Mouse (Mus musculus): Measurements from ENCODE around the gene Ptger1. TPM values are rescaled to one million over a fixed set of nuclear protein-coding genes. Genes with fewer than 3 reads are reported as not detected.

Ptger1 gene
- polyA plus RNA-seq, 1 experiment from 2014 or later: 0.36 TPM

DNA sequence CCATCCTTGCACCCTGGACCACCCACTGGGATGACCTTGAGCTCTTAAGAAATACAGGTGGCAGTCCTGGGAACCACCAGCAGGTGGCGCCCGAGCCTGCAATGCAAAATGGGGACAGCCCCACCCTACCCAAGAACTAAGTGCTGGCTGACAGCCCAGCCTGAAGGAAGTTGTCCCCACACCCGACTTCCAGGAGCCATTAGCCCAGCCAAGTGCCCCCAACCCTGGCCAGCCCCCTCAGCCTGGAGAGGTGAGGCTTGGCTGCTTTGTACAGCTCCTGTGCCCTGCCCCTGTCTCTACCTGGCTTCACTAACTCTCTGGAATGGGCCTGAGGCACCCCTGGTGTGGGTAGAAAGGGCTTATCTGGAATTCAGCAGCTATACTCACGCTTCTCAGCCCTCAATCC is 4.1 kb upstream of the Ptger1 start:
- peak overlapping the region; percentile 57 for H3K27ac ChIP-seq (replicated peaks)
- H3K36me3 ChIP-seq (replicated peaks): peaks cover 38% of the 10 kb centered on the region
- no peaks in the 10 kb centered on the region for H3K9me3 ChIP-seq
- peaks cover 13% of the 10 kb centered on the region for H3K27me3 ChIP-seq (replicated peaks; ENCODE audit: low read depth, poor library complexity, severe bottlenecking)
- peak; percentile 89 for DNase-seq (ENCODE audit: low spot score)
- 9% methylated on average over 4 of the region's 4 CpGs for WGBS
- H3K4me1 ChIP-seq: peaks cover 68% of the 10 kb centered on the region
- peak overlapping the region; percentile 17; the same call in 1 of the 2 replicates for H3K4me3 ChIP-seq

DNA sequence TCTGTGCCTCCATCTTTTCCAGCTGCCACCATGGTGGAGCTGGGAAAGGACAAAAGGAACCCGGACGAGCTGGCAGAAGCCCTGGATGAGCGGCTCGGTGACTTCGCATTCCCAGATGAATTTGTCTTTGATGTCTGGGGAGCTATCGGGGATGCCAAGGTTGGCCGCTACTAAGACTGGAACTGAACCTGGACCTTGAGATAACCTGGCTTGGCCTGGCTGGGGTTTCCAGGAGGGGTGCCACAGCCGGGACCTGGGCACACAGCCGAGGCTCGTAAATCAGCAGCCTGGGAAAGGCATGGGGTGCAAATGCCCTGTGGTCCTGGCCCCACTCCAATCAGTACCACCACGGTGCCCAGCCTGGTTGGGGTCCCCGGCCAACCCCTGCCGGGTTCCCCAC is 2.4 kb upstream of the Ptger1 start:
- 89% methylated on average over 13 of the region's 13 CpGs for WGBS
- no peak overlapping the region for H3K4me3 ChIP-seq
- peaks cover 83% of the 10 kb centered on the region for H3K4me1 ChIP-seq
- DNase-seq (ENCODE audit: low spot score): no peak
- H3K36me3 ChIP-seq (replicated peaks): peaks cover 24% of the 10 kb centered on the region
- H3K27ac ChIP-seq (replicated peaks): no peak overlapping the region
- no peaks in the 10 kb centered on the region for H3K9me3 ChIP-seq
- peaks cover 25% of the 10 kb centered on the region for H3K27me3 ChIP-seq (replicated peaks; ENCODE audit: low read depth, poor library complexity, severe bottlenecking)

GRCm38 (mm10) chr8:83664931-83665625 is 1.4 kb upstream of the Ptger1 start:
- Histone ChIP-seq H3K4me3 (no peak overlapping the region), H3K27me3 (replicated peaks; ENCODE audit: low read depth, poor library complexity, severe bottlenecking) (peaks cover 30% of the 10 kb centered on the region), H3K9me3 (no peaks in the 10 kb centered on the region), H3K36me3 (replicated peaks) (peaks cover 31% of the 10 kb centered on the region), H3K27ac (replicated peaks) (peak overlapping the region; percentile 70; the same call in 1 of the 2 replicates), H3K4me1 (peaks cover 82% of the 10 kb centered on the region)
- peak; percentile 55 for DNase-seq (ENCODE audit: low spot score)
- WGBS: 32% methylated on average over 2 of the region's 2 CpGs

GRCm38 (mm10) chr8:83666866-83667234 is 372 bp downstream of the Ptger1 start:
- peaks cover 64% of the 10 kb centered on the region for H3K4me1 ChIP-seq
- H3K9me3 ChIP-seq: no peaks in the 10 kb centered on the region
- H3K27ac ChIP-seq (replicated peaks): peak overlapping the region; percentile 45; the same call in 1 of the 2 replicates
- DNase-seq (ENCODE audit: low spot score): no peak
- no peak overlapping the region for H3K4me3 ChIP-seq
- whole genome bisulfite sequencing: 87% methylated on average over 3 of the region's 3 CpGs
- peaks cover 49% of the 10 kb centered on the region for H3K36me3 ChIP-seq (replicated peaks)
- peaks cover 30% of the 10 kb centered on the region for H3K27me3 ChIP-seq (replicated peaks; ENCODE audit: low read depth, poor library complexity, severe bottlenecking)

DNA sequence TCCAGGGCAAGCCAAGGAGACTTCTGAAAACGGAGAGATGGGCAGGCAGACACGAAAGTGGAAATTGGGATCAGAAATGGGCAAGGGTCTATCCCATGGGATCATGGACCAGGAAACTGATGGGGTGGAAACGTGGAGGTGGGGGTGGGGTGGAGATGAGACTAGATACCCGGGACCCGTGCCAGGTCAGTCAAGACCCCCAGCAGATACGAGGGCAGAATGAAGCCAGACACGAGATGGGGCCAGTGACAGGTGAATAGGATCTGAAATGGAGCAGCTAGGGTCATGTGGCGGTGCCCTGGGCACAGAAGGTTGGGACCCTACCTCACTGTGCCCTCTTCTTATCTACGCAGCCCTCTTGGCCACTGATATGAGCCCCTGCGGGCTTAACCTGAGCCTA is 1.0 kb downstream of the Ptger1 start:
- Histone ChIP-seq H3K9me3 (no peaks in the 10 kb centered on the region), H3K4me3 (peak overlapping the region; percentile 55), H3K36me3 (replicated peaks) (peaks cover 51% of the 10 kb centered on the region), H3K4me1 (peaks cover 58% of the 10 kb centered on the region), H3K27ac (replicated peaks) (no peak overlapping the region; the same call in 1 of the 2 replicates), H3K27me3 (replicated peaks; ENCODE audit: low read depth, poor library complexity, severe bottlenecking) (peaks cover 30% of the 10 kb centered on the region)
- 81% methylated on average over 10 of the region's 10 CpGs for WGBS
- DNase-seq (ENCODE audit: low spot score): no peak

DNA sequence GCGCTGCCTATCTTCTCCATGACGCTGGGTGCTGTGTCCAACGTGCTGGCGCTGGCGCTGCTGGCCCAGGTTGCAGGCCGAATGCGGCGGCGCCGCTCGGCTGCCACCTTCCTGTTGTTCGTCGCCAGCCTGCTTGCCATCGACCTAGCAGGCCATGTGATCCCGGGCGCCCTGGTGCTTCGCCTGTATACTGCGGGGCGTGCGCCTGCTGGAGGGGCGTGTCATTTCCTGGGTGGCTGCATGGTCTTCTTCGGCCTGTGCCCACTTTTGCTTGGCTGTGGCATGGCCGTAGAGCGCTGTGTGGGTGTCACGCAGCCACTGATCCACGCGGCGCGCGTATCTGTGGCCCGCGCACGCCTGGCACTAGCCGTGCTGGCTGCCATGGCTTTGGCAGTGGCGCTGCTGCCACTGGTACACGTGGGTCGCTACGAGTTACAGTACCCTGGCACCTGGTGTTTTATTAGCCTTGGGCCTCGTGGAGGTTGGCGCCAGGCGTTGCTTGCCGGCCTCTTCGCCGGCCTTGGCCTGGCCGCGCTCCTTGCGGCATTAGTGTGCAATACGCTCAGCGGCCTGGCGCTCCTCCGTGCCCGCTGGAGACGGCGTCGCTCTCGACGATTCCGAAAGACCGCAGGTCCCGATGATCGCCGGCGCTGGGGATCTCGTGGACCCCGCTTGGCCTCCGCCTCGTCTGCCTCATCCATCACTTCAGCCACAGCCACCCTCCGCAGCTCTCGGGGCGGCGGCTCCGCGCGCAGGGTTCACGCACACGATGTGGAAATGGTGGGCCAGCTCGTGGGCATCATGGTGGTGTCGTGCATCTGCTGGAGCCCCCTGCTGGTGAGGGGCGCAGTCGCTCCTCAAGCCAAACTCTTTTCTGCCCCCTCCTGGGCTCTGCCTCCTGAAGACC is 1.8 kb downstream of the Ptger1 start:
- Histone ChIP-seq H3K27ac (replicated peaks) (peak overlapping the region; percentile 77), H3K4me1 (peaks cover 52% of the 10 kb centered on the region)
- 22% methylated on average over 80 of the region's 80 CpGs for WGBS

DNA sequence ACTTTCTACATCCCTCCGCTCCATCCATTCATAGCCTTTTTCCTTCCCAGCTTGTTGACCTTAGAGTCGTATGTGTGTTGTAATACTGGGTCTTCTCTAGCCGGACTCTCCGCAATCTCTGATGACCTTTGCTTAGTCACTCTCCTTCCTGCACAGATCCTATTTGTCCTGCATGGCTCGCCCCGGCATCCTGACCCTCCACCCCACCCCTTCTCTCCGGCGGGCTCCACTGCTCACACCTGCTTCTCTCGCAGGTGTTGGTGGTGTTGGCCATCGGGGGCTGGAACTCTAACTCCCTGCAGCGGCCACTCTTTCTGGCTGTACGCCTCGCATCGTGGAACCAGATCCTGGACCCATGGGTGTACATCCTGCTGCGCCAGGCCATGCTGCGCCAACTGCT is 2.5 kb downstream of the Ptger1 start:
- WGBS: 78% methylated on average over 16 of the region's 16 CpGs
- Histone ChIP-seq H3K4me3 (peak overlapping the region; percentile 55; the same call in 1 of the 2 replicates), H3K27ac (replicated peaks) (peak overlapping the region; percentile 16; the same call in 1 of the 2 replicates), H3K27me3 (replicated peaks; ENCODE audit: low read depth, poor library complexity, severe bottlenecking) (peaks cover 30% of the 10 kb centered on the region), H3K36me3 (replicated peaks) (peaks cover 54% of the 10 kb centered on the region), H3K4me1 (peaks cover 50% of the 10 kb centered on the region), H3K9me3 (no peaks in the 10 kb centered on the region)
- DNase-seq (ENCODE audit: low spot score): no peak

More for the DNA sequence above, 1.8 kb downstream of the Ptger1 start:
- Histone ChIP-seq H3K27me3 (replicated peaks; ENCODE audit: low read depth, poor library complexity, severe bottlenecking) (peaks cover 30% of the 10 kb centered on the region), H3K36me3 (replicated peaks) (peaks cover 53% of the 10 kb centered on the region), H3K4me3 (peak overlapping the region; percentile 55), H3K9me3 (no peaks in the 10 kb centered on the region)
- peak; percentile 89 for DNase-seq (ENCODE audit: low spot score)

GRCm38 (mm10) chr8:83672936-83673335 is 6.5 kb downstream of the Ptger1 start:
- DNase-seq (ENCODE audit: low spot score): no peak
- WGBS: 59% methylated on average over 5 of the region's 5 CpGs
- Histone ChIP-seq H3K9me3 (no peaks in the 10 kb centered on the region), H3K4me1 (peaks cover 22% of the 10 kb centered on the region), H3K27ac (replicated peaks) (no peak overlapping the region), H3K4me3 (no peak overlapping the region), H3K36me3 (replicated peaks) (peaks cover 85% of the 10 kb centered on the region), H3K27me3 (replicated peaks; ENCODE audit: low read depth, poor library complexity, severe bottlenecking) (peaks cover 12% of the 10 kb centered on the region)

DNA sequence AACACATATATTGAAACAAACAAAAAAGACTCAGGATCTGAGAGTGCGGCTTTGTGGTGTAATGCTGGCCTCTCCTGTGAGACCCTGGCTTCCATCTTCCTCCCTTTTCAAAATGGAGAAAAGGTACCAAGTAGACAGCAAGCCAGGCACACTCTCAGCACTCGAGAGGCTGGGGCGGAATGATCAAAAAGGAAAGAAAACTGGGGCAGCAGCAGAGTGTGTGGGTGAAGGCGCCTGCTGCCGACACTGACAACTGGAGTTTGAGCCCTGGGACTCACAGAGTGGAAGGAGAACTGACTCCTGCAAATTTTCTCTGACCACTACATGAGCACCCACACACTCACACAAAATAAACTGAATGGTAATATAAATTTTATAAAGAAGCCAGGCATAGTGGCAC is 8.0 kb downstream of the Ptger1 start:
- H3K36me3 ChIP-seq (replicated peaks): peaks cover 97% of the 10 kb centered on the region
- H3K27ac ChIP-seq (replicated peaks): no peak overlapping the region
- H3K27me3 ChIP-seq (replicated peaks; ENCODE audit: low read depth, poor library complexity, severe bottlenecking): 0 out of 2 replicates have a peak, but pooled peaks cover 1% of the 10 kb centered on the region
- 83% methylated on average over 5 of the region's 5 CpGs for WGBS
- DNase-seq (ENCODE audit: low spot score): no peak
- H3K4me3 ChIP-seq: no peak overlapping the region
- H3K4me1 ChIP-seq: peaks cover 9% of the 10 kb centered on the region; the same call in 1 of the 2 replicates
- no peaks in the 10 kb centered on the region for H3K9me3 ChIP-seq

DNA sequence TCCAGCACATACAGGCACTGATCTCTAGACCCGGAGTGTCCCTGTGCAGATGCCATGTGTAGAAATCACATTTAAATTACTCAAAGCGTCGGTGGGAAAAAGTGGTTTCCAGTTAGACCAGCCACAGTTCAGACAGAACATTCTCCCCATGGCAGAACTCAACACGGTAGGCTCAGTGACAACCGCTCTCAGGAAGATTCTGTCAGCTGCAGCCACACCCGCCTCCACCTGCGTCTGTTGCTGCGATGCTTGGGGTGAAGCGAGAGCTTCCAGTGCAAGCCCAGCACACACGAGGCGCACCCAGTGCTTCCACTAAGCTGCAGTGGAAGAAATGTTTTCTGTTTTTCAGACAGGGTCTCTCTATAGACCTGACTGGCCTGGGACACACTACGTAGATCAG is 13.4 kb downstream of the Ptger1 start:
- Histone ChIP-seq H3K27ac (replicated peaks) (no peak overlapping the region), H3K4me1 (peaks cover 28% of the 10 kb centered on the region), H3K36me3 (replicated peaks) (peaks cover 95% of the 10 kb centered on the region), H3K4me3 (no peak overlapping the region), H3K9me3 (no peaks in the 10 kb centered on the region), H3K27me3 (replicated peaks; ENCODE audit: low read depth, poor library complexity, severe bottlenecking) (no peaks in the 10 kb centered on the region)
- 92% methylated on average over 12 of the region's 12 CpGs for WGBS
- no peak for DNase-seq (ENCODE audit: low spot score)

DNA sequence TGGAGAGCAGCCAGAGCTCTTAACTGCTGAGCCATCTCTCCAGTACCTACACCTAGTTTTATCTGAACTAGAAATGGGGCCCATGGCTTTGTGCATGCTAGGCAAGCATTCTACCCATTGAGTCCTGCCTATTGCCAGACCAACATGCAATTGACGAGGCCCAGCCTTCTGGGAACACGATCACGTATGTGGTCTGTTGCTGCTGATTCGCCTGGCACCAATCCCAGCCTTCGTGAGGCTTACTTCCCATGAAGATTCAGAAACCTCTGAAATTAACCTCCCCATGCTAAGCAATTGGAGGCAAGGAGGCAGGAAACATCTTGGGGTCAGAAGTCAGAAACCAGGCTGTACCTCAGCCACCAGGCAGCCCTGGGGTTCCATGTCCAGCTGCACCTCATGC is 14.1 kb downstream of the Ptger1 start:
- DNase-seq (ENCODE audit: low spot score): no peak
- Histone ChIP-seq H3K9me3 (no peaks in the 10 kb centered on the region), H3K27me3 (replicated peaks; ENCODE audit: low read depth, poor library complexity, severe bottlenecking) (no peaks in the 10 kb centered on the region), H3K27ac (replicated peaks) (peak overlapping the region; percentile 84), H3K4me1 (peaks cover 28% of the 10 kb centered on the region), H3K4me3 (peak overlapping the region; percentile 34; the same call in 1 of the 2 replicates), H3K36me3 (replicated peaks) (peaks cover 95% of the 10 kb centered on the region)
- WGBS: 69% methylated on average over 5 of the region's 5 CpGs

- peak overlapping the region; percentile 34 for H3K4me3 ChIP-seq
- WGBS: 14% methylated on average over 6 of the region's 6 CpGs
- no peaks in the 10 kb centered on the region for H3K9me3 ChIP-seq
- H3K27me3 ChIP-seq (replicated peaks; ENCODE audit: low read depth, poor library complexity, severe bottlenecking): no peaks in the 10 kb centered on the region
- peaks cover 96% of the 10 kb centered on the region for H3K36me3 ChIP-seq (replicated peaks)
- peak; percentile 74 for DNase-seq (ENCODE audit: low spot score)
- H3K4me1 ChIP-seq: peaks cover 28% of the 10 kb centered on the region
- peak overlapping the region; percentile 84 for H3K27ac ChIP-seq (replicated peaks)
Observed at GRCm38 (mm10) chr8:83681099-83681498, 14.6 kb downstream of the Ptger1 start.

All from embryonic facial prominence, embryonic 10.5 days (tissue).